Mouse (Mus musculus) urinary bladder, postnatal 25 days (tissue): Measurements from ENCODE around the gene Pced1a.

Source experiments
- DNase-seq: peaks from one replicate; pipeline ENCODE4 v3.0.0; 2022; ENCODE audit warnings: low spot score

The Pced1a gene

DNA sequence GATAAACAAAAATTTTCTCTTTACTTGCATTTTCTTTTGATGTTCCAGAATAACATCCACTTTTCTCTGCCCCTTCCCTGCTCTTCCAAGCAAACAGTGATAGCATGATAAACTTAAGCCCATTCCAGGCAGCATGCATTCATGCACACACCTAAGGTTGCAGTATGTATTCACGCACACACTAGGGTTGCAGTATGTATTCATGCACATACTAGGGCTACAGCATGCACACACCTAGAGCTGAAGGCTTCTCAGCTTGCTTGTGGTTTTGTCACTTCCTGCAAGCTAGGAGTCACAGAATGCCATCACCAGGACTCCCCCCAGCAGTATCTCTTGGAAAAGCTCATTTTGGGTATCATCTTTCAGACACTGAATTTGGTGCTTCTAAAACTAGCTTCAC is 12.3 kb upstream of the Pced1a start:
- no peak for DNase-seq

GRCm38 (mm10) chr2:130433152-130433551 is 8.7 kb upstream of the Pced1a start:
- DNase-seq = no peak

- DNase-seq = no peak
Measured at GRCm38 (mm10) chr2:130432157-130432556, 7.7 kb upstream of the Pced1a start.

DNA sequence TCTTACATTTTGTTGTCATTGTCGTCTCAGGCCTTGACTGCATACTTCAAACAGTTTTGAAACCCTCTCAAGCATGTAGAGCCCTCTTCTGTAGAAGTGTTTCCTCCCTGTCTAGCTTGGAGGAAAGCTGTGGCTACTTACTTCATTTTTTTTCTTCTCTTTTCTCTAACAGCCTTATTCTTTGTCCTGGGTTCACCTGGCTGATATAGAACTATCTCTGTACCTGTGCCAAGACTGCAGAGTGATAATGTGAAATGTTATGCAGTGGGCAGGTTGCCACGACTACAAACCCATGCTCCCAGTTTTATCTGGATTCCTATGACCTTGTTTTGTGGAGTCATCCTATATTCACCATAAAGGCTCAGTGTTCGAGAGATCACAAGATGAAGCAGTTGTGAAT is 6.0 kb upstream of the Pced1a start:
- DNase-seq = no peak

- no peak for DNase-seq
Measured at GRCm38 (mm10) chr2:130429851-130430250, 5.3 kb upstream of the Pced1a start.

- no peak for DNase-seq
Measured at GRCm38 (mm10) chr2:130425112-130425511, 611 bp upstream of the Pced1a start.

DNA sequence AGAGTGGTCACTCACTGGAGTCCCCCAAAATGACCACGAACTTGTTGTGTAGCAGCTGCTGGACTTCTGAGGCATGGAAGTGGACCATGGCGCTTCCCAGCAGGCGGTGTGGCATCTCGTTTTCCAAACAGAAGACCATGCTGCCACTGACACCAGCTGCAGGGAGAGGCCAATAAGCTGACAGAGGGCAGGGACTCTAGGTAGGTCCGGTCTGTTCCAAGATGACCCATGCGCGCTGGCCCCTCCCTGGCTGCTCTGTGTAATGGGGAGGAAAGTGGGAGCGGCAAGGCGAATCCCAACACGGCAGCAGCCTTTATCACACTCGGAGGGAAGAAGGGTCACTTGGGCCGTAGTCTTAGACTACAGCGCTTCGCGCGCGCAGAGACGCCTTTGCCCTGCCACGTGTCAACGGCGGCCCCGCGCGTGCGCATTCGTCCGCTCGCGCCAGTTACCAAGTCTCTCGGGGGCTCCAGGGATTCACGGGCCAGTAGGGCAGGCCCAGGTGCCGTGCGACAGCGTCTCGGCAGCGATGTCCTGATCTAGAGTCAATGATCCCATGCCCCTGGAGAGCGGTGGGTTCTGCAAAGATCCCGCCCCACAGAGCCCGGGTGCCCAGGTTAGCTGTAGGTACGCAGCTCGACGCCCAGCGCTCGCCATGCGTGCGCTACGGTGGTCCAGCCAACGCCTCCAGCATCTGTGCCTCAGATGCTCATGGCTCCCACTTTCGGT is 940 bp downstream of the Pced1a start:
- peak; percentile 75 for DNase-seq

GRCm38 (mm10) chr2:130421781-130422620 is 2.5 kb downstream of the Pced1a start:
- DNase-seq = no peak

DNA sequence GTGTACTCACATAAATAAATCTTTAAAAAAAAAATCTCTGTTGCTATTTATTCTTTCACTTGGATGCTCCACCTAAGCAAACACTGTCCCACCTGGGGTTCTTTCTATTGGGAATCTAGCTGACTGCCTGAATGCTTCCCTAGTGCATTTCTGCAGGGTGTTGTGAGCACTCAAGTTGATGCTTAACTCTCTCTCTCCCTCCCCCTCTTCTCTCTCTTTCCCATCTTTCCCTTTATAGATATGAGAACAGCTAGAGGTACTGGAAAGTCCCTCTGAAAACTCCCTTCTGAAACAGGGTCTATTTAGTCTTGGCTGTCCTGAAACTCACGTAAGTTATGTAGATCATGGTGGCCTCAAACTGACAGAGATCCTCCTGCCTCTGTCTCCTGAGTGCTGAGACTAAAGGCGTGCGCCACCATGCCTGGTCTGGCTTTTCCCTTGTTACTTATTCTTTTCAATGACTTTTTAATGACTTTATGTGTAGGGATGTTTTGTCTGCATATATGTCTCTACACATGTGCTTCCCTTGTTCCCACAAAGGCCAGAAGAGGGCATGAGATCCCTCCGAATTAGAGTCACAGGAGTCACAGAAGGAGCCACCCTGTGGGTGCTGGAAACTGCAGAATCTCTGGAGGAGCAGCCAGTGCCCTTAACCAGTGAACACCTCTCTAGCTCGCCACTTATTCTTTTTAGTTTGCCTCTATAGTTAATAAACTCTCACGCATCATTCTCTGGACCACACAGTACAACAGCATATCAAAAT is 10.2 kb downstream of the Pced1a start:
- DNase-seq = no peak

- no peak for DNase-seq
Measured at GRCm38 (mm10) chr2:130412775-130413174, 11.7 kb downstream of the Pced1a start.

DNA sequence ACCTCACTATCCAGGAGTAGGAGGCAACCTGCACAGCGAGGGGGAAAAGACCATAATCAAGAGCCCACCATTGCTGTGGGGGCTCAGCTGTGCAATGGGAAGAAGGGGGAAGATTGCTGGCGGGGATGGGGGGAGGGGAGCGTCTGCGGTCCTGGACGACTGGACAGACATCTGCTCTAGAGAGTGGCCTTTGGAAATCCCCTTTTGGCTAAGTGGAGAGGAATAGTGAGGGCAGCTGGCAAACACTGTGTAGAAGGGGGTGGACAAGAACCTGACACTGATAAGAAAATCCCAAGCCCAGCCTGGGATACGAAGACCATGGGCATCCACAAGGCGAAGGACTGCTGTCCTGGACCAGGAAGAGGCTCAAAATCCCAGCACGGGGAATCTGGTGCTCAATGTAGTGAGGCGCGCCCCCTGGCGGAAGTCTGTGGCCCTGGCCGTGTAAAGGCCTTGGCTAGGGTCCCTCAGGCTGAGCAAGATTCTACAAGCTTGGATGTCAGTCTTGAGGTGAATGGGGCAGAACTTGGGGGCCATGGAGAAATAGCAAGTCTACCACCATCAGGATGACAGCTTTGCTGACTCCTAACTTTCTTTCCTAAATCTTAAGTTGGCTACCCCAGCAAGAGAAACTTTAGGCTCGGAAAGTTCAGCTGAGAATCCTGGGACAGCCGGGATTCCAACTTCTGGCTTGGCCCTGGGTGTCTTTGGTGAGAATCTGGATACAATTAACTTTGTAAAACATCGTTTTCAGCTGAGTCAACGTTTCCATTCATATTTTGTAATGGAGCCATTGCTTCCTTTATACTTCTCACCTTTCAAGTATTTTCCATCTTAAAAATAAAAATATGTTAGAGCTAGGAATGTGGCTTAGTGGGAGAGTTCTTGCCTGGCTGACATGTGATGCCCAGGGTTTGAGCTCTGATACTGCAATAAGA is 12.7 kb downstream of the Pced1a start:
- peak; percentile 88 for DNase-seq

DNA sequence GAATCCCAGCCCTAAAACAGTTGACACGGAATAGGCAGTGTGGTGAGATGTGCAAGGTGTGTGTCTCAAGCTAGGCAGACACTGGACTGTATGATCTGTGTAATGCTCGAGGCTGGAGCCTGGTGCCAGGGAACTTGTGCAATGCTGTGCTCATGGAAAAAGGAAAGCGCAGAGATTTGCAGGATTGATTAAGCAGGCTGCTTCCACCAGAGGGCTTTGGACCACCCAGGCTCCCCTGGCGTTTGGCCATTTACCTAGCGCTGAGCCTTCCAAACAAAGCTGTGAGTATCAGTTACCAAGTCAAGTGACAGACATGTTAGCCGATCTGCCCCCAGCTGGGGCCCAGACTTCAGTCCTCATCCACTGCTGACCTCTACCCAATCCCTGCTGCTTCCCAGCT is 16.3 kb downstream of the Pced1a start:
- no peak for DNase-seq

- DNase-seq = no peak
Measured at GRCm38 (mm10) chr2:130406178-130406577, 18.3 kb downstream of the Pced1a start, which contains the start of gene Tmem239. Gene Tmem239, plus strand, starts transcription at chr2:130406478.

GRCm38 (mm10) chr2:130404939-130405338 is 19.6 kb downstream of the Pced1a start, which contains the start of the genes Gm28372 and 1700020A23Rik:
Gene Gm28372, plus strand, starts transcription at chr2:130405239.
Gene 1700020A23Rik, plus strand, starts transcription at chr2:130405259.
- no peak for DNase-seq

DNA sequence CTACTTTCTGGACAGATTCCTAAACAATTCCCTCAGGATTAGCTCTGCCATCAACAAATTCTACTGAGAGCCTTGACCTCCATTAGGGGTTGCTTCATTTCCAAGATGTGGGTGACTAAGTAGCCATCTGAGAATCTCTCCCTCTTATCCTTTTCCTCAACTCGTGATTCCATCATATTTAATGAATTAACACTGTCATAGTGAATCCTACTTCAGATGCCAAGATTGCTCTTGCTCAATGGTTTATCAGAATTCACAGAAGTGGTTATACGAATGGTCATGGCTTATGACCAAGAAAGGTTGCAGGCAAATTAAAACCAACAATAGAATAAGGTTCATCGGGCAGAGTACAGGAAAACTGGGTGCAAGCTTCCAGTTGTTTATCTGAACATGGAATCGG is 22.6 kb downstream of the Pced1a start:
- DNase-seq = no peak

DNA sequence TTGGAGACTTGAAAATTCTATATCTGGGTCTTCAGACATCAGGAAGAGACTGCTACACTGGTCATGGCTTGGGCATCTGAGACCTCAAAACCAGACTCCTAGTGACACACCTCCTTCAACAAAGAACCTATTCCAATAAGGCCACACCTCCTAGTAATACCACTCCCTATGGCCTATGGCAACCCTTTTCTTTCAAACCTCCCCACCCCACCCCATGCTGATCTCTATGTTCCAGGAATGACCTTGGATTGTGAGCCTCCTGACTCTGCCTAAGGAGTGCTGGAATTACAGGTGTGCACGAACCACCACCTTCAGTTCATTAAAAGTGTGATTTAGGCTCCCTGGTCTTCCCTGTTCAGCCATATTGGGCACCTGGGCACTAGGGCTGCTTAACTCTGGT is 24.5 kb downstream of the Pced1a start:
- DNase-seq = no peak

DNA sequence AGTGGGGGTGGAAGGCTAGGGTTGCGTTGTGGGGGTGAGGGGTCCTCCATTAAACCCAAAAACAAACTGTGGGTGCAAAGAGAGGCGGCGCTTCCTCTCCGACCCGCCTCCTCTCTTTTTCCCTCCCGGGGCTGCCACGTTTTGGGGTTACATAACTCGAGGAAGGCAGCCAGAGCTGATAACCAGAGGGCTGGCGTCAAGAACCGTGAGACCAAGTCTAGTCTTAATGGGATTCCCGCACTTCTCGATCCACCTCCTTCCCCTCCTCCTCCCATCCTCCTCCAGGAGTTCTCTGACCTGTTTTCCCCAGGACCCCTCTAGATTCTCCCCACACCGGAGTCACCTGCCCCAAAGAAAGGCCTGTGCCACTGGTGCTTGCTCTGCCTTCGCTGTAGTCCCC is 26.4 kb downstream of the Pced1a start:
- DNase-seq = peak; percentile 35

- DNase-seq = peak; percentile 20
Measured at GRCm38 (mm10) chr2:130397186-130397985, 27.1 kb downstream of the Pced1a start, which contains the start of gene Cpxm1. Gene Cpxm1, minus strand, starts transcription at chr2:130397574.

- DNase-seq = no peak
Measured at GRCm38 (mm10) chr2:130395696-130396095, 28.8 kb downstream of the Pced1a start.

DNA sequence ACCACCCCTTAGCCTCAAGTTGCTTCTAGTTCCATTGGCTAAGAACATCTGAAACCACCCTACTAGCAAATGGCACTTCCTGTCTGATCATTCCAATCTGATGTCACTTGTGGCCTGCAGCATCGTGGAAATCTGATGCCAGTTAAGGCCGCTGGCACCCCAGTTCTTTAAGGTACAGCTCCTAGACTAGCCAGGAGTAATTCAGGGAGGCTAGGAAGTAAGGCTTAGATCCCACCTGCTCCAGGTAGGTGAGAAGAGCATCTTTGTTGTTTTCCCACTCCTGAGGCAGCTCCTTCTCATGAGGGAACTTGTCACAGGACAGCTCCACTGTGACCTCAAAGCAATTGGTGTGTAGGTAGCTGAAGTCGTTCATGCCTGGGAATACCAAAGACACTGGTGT is 31.7 kb downstream of the Pced1a start:
- no peak for DNase-seq
